Mouse (Mus musculus) midbrain, postnatal 0 days (tissue): Measurements from ENCODE around the gene Gramd1c. TPM values are rescaled to one million over a fixed set of nuclear protein-coding genes. Genes with fewer than 3 reads are reported as not detected.

Experiments used
- ATAC-seq: fragments of 200-750 bp; cut with Nextera tagmentation; 2 replicates; pipeline ENCODE4 v1.8.0; 2017; ENCODE audit warnings: moderate number of reproducible peaks, mild to moderate bottlenecking, moderate TSS enrichment, moderate library complexity; ENCODE audit not compliant: low FRiP score
- DNase-seq: peaks from one replicate; pipeline ENCODE4 v3.0.0-alpha.2; 2015; ENCODE audit warnings: low spot score
- H3K27ac ChIP-seq: fragments of 300-500 bp; sonication (generic); 2 replicates; pipeline ENCODE4 v1.5.1; 2014; ENCODE audit warnings: low read depth, mild to moderate bottlenecking, low read length, mixed read lengths
- H3K27me3 ChIP-seq: fragments of 300-500 bp; sonication (generic); 2 replicates; pipeline ENCODE4 v1.6.1; 2014; ENCODE audit warnings: low read length, control low read depth, mixed read lengths; ENCODE audit not compliant: insufficient read depth
- H3K36me3 ChIP-seq: fragments of 300-500 bp; sonication (generic); 2 replicates; pipeline ENCODE4 v1.6.1; 2014; ENCODE audit warnings: low read length, control low read depth, mixed read lengths; ENCODE audit not compliant: insufficient read depth
- H3K4me1 ChIP-seq: fragments of 300-500 bp; sonication (generic); 2 replicates; pipeline ENCODE4 v1.6.1; 2014; ENCODE audit warnings: mild to moderate bottlenecking, control low read depth, antibody characterized with exemption, low read length, mixed read lengths; ENCODE audit not compliant: insufficient read depth
- H3K4me2 ChIP-seq: fragments of 300-500 bp; sonication (generic); 2 replicates; pipeline ENCODE4 v1.6.1; 2014; ENCODE audit warnings: low read depth, mild to moderate bottlenecking, low read length, mixed read lengths; ENCODE audit not compliant: poor library complexity, severe bottlenecking
- H3K4me3 ChIP-seq: fragments of 300-500 bp; sonication (generic); 2 replicates; pipeline ENCODE4 v1.5.1; 2014; ENCODE audit warnings: low read depth, mild to moderate bottlenecking, low read length, moderate library complexity
- H3K9ac ChIP-seq: fragments of 300-500 bp; sonication (generic); replicated peaks from 2 replicates; pipeline ENCODE4 v1.6.1; 2014; ENCODE audit warnings: mild to moderate bottlenecking, low read length, moderate library complexity, mixed read lengths; ENCODE audit not compliant: poor library complexity, severe bottlenecking
- H3K9me3 ChIP-seq: fragments of 300-500 bp; sonication (generic); 2 replicates; pipeline ENCODE4 v1.6.1; 2016; ENCODE audit warnings: low read length, control low read depth
- CTCF ChIP-seq: IDR thresholded peaks from 2 replicates; pipeline ENCODE4 v1.5.1; 2016; ENCODE audit warnings: antibody characterized with exemption, mild to moderate bottlenecking
- WGBS: fragments of 180-500 bp; shearing (Covaris S2); extraction: QIAGEN DNeasy Blood & Tissue Kit; methylation state at CpG from one replicate; pipeline ENCODE4 v1.1.7; 2014; 5-methylcytosine and 5-hydroxymethylcytosine counted together
- polyA plus RNA-seq: library from polyadenylated mRNA; unstranded; fragments of >200 nt; fragmentation: Nextera tagmentation; extraction: Ambion mirVana; gene quantifications from 2 replicates; pipeline ENCODE4 v1.2.1, GENCODE M21; 2015
- total RNA-seq: library from RNA; depleted of rRNA; stranded (reverse); fragments of >200 nt; gene quantifications from 2 replicates; pipeline ENCODE4 v1.2.3, GENCODE M21; 2014

Gramd1c gene
- total and polyA plus RNA-seq, 2 experiments from 2014 or later: 1.9 to 2.3 TPM

DNA sequence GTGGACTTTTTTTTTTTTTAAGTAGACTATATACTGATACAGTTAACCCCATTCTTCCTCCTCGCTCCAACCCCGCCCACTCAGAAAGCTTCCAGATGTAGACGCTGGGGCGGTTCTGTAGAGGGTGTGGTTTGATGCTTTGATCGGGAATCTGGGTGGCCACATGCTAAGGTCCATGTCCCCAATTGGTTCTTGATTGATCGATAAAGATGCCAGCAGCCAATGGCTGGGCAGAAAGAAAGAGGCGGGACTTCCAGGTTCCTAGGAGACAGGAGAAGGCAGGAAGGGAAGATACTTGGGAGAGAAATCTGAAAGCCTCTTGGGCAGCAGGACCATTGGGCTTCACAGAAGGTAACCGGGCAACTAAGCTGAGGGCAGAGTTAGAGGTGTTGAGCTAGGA, 7.4 kb downstream of the Gramd1c start:
- Histone ChIP-seq H3K4me2 (no peak overlapping the region), H3K36me3 (no peaks in the 10 kb centered on the region), H3K9ac (no peak overlapping the region), H3K4me1 (no peaks in the 10 kb centered on the region), H3K4me3 (no peak overlapping the region), H3K27me3 (no peaks in the 10 kb centered on the region), H3K9me3 (no peaks in the 10 kb centered on the region), H3K27ac (no peak overlapping the region)
- ATAC-seq (no peak), DNase-seq (no peak)
- 71% methylated on average over 8 of the region's 8 CpGs for WGBS
- no peak for TF ChIP-seq CTCF

GRCm38 (mm10) chr16:44053265-44053664, 9.9 kb downstream of the Gramd1c start:
- no peaks in the 10 kb centered on the region for H3K4me1 ChIP-seq
- H3K27ac ChIP-seq: no peak overlapping the region
- DNase-seq (no peak), ATAC-seq (no peak)
- no peaks in the 10 kb centered on the region for H3K36me3 ChIP-seq
- no peak overlapping the region for H3K9ac ChIP-seq
- no peaks in the 10 kb centered on the region for H3K9me3 ChIP-seq
- H3K4me2 ChIP-seq: no peak overlapping the region
- 79% methylated on average over 6 of the region's 6 CpGs for WGBS
- H3K4me3 ChIP-seq: no peak overlapping the region
- H3K27me3 ChIP-seq: no peaks in the 10 kb centered on the region
- no peak for TF ChIP-seq CTCF

DNA sequence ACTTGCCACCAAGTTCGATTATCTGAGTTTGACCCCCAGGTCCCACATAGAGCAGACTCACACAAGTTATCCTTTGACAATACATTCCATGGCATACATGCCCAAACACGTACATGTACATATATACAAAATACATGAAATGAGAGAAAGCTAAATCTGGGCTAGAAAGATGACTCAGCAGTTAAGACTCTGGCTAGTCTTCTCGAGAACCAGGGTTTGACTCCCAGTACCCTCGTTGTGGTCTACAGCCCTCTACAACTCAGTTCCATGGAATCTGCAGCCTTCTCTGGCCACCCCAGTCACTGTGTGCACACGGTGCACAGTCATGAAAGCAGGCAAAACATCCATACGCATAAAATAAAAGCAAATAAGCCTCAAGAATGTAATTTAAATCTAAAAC, 10.8 kb downstream of the Gramd1c start:
- Histone ChIP-seq H3K27me3 (no peaks in the 10 kb centered on the region), H3K9ac (no peak overlapping the region), H3K4me1 (no peaks in the 10 kb centered on the region), H3K36me3 (no peaks in the 10 kb centered on the region), H3K9me3 (no peaks in the 10 kb centered on the region), H3K27ac (no peak overlapping the region), H3K4me3 (no peak overlapping the region), H3K4me2 (no peak overlapping the region)
- DNase-seq: no peak
- WGBS: 90% methylated on average over 6 of the region's 6 CpGs
- TF ChIP-seq CTCF: no peak
- no peak for ATAC-seq

DNA sequence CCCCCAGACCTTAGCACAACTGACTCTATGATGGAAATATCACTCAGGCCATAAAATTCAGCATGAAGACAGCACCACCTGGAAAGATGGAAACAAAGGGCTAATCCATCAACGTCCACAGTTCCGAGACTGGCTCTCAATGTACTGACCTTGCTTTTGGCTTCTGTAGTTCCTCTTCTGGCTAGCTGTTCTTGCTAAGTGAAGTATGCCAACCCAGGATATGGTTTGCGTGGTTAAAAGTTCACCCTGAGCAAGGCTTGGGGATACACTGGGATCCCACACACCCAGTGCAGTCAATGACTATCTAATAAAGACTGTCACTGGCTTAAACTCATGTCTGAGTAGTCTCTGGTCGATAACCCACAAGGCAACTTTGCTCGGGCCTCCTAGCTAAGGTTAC, 13.0 kb downstream of the Gramd1c start:
- no peaks in the 10 kb centered on the region for H3K4me1 ChIP-seq
- WGBS: 81% methylated on average over 5 of the region's 5 CpGs
- no peak overlapping the region for H3K27ac ChIP-seq
- H3K9me3 ChIP-seq: no peaks in the 10 kb centered on the region
- H3K27me3 ChIP-seq: no peaks in the 10 kb centered on the region
- ATAC-seq (no peak), DNase-seq (no peak)
- no peak overlapping the region for H3K4me3 ChIP-seq
- H3K4me2 ChIP-seq: no peak overlapping the region
- no peaks in the 10 kb centered on the region for H3K36me3 ChIP-seq
- TF ChIP-seq CTCF: no peak
- no peak overlapping the region for H3K9ac ChIP-seq

DNA sequence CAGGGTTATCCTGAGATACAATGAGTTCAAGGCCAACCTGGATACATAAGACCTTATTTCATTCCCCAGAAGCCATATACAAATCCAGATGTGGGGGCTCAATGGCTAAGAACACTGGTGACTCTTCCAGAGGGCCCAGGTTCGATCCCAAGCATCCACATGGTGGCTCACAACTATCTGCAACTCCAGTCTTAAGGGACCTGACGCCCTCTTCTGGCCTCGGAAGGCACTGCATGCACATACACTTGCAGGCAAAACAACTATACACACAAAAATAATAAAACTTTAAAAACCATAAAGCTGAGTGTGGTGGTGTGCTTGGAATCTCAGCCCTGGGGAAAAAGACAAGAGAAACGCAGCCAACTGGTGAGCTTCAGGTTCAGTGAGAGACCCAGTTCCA, 24.0 kb downstream of the Gramd1c start:
- H3K27ac ChIP-seq: no peak overlapping the region
- H3K9ac ChIP-seq: no peak overlapping the region
- no peak overlapping the region for H3K4me3 ChIP-seq
- H3K27me3 ChIP-seq: no peaks in the 10 kb centered on the region
- H3K4me2 ChIP-seq: no peak overlapping the region
- ATAC-seq (no peak), DNase-seq (no peak)
- TF ChIP-seq CTCF: peak; percentile 29
- no peaks in the 10 kb centered on the region for H3K4me1 ChIP-seq
- 82% methylated on average over 4 of the region's 4 CpGs for WGBS
- no peaks in the 10 kb centered on the region for H3K9me3 ChIP-seq
- no peaks in the 10 kb centered on the region for H3K36me3 ChIP-seq

- H3K27ac ChIP-seq: no peak overlapping the region
- H3K9ac ChIP-seq: no peak overlapping the region
- no peaks in the 10 kb centered on the region for H3K27me3 ChIP-seq
- no peaks in the 10 kb centered on the region for H3K9me3 ChIP-seq
- WGBS: 88% methylated on average over 3 of the region's 3 CpGs
- no peaks in the 10 kb centered on the region for H3K36me3 ChIP-seq
- no peak for DNase-seq
- H3K4me1 ChIP-seq: no peaks in the 10 kb centered on the region
- ATAC-seq: no peak
- no peak overlapping the region for H3K4me3 ChIP-seq
- no peak for TF ChIP-seq CTCF
- no peak overlapping the region for H3K4me2 ChIP-seq
Observed at GRCm38 (mm10) chr16:44035221-44035620, 27.9 kb downstream of the Gramd1c start.
